Mouse (Mus musculus) liver, embryonic 14.5 days (tissue): ENCODE results near the gene Palld. TPM values are rescaled to one million over a fixed set of nuclear protein-coding genes. Genes with fewer than 3 reads are reported as not detected.

Experiments
- ATAC-seq: fragments of 200-750 bp; cut with Nextera tagmentation; 2 replicates; pipeline ENCODE4 v1.8.0; 2017; ENCODE audit warnings: moderate number of reproducible peaks, mild to moderate bottlenecking, moderate library complexity; ENCODE audit not compliant: insufficient read depth
- DNase-seq, 3 experiments: peaks; one replicate each; pipeline ENCODE4 v3.0.0-alpha.2; 2012 to 2013; ENCODE audit warnings: low read depth in 3 of 3, low spot score in 3 of 3
- H3K27ac ChIP-seq: fragments of 300-500 bp; sonication (generic); 2 replicates; pipeline ENCODE4 v1.5.1; 2014; ENCODE audit warnings: moderate library complexity, mild to moderate bottlenecking, control low read depth, inconsistent platforms
- H3K27me3 ChIP-seq: fragments of 300-500 bp; sonication (generic); 2 replicates; pipeline ENCODE4 v1.6.1; 2014; ENCODE audit warnings: mild to moderate bottlenecking, low read length, moderate library complexity; ENCODE audit not compliant: control insufficient read depth, insufficient read depth
- H3K36me3 ChIP-seq: fragments of 300-500 bp; sonication (generic); replicated peaks from 2 replicates; pipeline ENCODE4 v1.6.1; 2014; ENCODE audit warnings: low read depth; ENCODE audit not compliant: control insufficient read depth, insufficient read depth
- H3K4me1 ChIP-seq, 2 experiments: fragments of 200-500 bp in 1 of 2; fragments of 300-500 bp in 1 of 2; sonication (generic) in 1 of 2; replicated peaks; 2 replicates each; pipeline ENCODE4 v1.6.1; 2012 to 2014; ENCODE audit warnings: antibody characterized with exemption in 1 of 2, inconsistent platforms in 1 of 2, low read length in 1 of 2; ENCODE audit not compliant: control insufficient read depth in 2 of 2, insufficient read depth in 2 of 2
- H3K4me2 ChIP-seq: fragments of 300-500 bp; sonication (generic); 2 replicates; pipeline ENCODE4 v1.6.1; 2014; ENCODE audit warnings: low read depth, mild to moderate bottlenecking, control low read depth, moderate library complexity
- H3K4me3 ChIP-seq, 2 experiments: fragments of 200-500 bp in 1 of 2; fragments of 300-500 bp in 1 of 2; sonication (generic) in 1 of 2; 2 replicates each; pipeline ENCODE4 v1.5.1; 2012 to 2014; ENCODE audit warnings: low read depth in 2 of 2, low read length in 2 of 2, mild to moderate bottlenecking in 2 of 2, control low read depth in 1 of 2, inconsistent platforms in 1 of 2, moderate library complexity in 1 of 2; ENCODE audit not compliant: insufficient read depth in 1 of 2
- H3K9ac ChIP-seq: fragments of 300-500 bp; sonication (generic); replicated peaks from 2 replicates; pipeline ENCODE4 v1.6.1; 2014; ENCODE audit warnings: mild to moderate bottlenecking, control low read depth, moderate library complexity
- H3K9me3 ChIP-seq: fragments of 300-500 bp; sonication (generic); 2 replicates; pipeline ENCODE4 v1.6.1; 2016; ENCODE audit warnings: low read length, mixed read lengths; ENCODE audit not compliant: control insufficient read depth
- CTCF ChIP-seq: IDR thresholded peaks from 2 replicates; pipeline ENCODE4 v1.5.1; 2016; ENCODE audit warnings: antibody characterized with exemption, low read depth, control low read depth
- EP300 ChIP-seq: IDR thresholded peaks from 2 replicates; pipeline ENCODE4 v1.6.1; 2016; ENCODE audit warnings: antibody characterized with exemption, low read depth
- WGBS: fragments of 180-500 bp; shearing (Covaris S2); extraction: QIAGEN DNeasy Blood & Tissue Kit; methylation state at CpG from one replicate; pipeline ENCODE4 v1.1.7; 2014; ENCODE audit not compliant: insufficient replicate concordance; 5-methylcytosine and 5-hydroxymethylcytosine counted together
- polyA plus RNA-seq, 2 experiments: library from polyadenylated mRNA; depleted of rRNA in 1 of 2; stranded (reverse) in 1 of 2; unstranded in 1 of 2; fragments of >200 nt; fragmentation: Nextera tagmentation in 1 of 2; extraction: Ambion mirVana in 1 of 2; gene quantifications; 2 replicates each; pipeline versions ENCODE4 v1.2.1 to v1.2.3; 2012 to 2014

Gene Palld
- polyA plus RNA-seq, 2 experiments, result 1.8 to 2.9 TPM

DNA sequence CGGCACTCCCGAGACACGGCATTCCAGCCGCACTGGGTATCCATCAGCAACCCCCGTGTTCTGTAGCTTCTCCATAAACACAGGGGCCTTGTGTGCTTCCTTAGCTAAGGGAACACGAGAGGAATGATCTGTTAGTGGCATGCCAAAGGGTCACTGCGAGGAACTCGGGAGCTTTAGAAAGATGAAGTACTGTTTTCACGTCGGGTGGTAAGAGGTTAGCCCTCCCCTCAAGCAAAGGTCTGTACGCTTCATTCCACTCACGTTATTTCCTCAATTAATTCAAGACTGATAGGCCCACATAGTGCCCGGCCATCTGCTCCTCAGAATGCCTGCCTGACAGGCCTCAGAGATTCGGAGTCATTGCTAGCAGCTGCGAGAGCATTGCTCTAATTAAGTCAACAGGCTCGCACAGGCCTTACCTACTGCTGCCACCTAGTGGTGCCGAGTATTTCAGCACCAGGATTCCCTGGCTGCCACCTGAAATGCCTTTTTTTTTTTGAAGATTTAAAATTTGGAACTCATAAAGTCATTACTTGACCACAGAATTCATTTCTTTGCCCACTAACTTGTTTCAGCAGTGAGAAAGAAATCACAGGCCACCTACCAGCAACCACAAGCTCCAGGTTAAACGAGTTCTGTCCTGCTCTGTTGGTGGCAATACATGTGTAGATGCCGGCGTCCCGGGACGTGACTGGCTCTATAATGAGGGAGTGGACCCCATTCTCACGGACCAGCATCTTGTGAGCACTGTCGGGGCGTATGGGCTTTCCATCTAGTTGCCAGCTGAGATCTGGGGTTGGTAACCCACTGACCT is 386.4 kb downstream of the Palld start:
- WGBS, result 57% methylated on average over 25 of the region's 25 CpGs
- no peak overlapping the region for H3K4me3 ChIP-seq
- TF ChIP-seq CTCF (peak; percentile 89), EP300 (no peak)
- no peak overlapping the region for H3K27ac ChIP-seq
- H3K4me1 ChIP-seq, result no peaks in the 10 kb centered on the region
- DNase-seq, result peak; percentile 12 to 30 (median 19)
- H3K36me3 ChIP-seq, result no peaks in the 10 kb centered on the region
- no peak overlapping the region for H3K9ac ChIP-seq
- no peak for ATAC-seq
- no peak overlapping the region for H3K4me2 ChIP-seq
- no peaks in the 10 kb centered on the region for H3K9me3 ChIP-seq
- H3K27me3 ChIP-seq, result no peaks in the 10 kb centered on the region

DNA sequence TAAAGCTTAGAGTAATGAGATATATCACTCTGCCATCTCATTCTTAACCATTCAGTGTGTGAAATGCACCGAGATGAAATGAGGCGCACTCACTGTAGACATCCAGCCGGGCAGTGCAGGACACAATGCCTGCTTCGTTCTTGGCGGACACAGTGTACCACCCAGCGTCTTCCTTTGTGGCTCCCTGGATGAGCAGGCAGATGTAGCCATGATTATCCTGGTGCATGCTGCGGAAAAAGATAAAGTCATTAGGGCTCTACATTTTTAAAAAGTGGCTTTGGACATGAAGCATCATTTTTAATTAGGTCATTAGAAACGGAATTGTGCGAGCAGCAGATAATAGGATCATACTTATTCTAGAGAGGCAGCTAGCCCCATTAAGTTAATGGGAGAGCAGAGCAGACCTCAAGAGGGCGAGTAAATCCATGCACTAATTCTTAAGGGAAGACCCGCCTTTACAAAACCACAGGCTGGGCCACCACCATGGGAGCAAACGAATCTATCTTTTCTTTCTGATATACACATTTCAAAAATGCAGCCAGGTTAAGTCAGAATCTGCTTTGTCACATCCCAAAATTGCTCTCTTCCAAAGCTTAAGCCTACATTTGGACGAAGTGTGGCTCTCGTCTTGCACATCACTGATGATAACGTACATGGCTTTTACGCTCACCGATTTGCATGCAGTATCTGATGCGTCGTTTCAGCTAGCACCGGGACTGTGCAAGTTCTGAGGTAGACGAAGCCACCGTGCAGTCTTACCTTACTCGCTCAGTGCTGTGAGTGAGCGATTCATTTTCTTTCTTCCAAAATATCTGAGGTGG is 387.2 kb downstream of the Palld start:
- H3K27ac ChIP-seq, result no peak overlapping the region
- TF ChIP-seq EP300 (no peak), CTCF (no peak)
- H3K4me1 ChIP-seq, result no peaks in the 10 kb centered on the region
- H3K4me3 ChIP-seq, result no peak overlapping the region
- WGBS, result 78% methylated on average over 24 of the region's 24 CpGs
- H3K4me2 ChIP-seq, result no peak overlapping the region
- H3K27me3 ChIP-seq, result no peaks in the 10 kb centered on the region
- ATAC-seq (no peak), DNase-seq (no peak)
- H3K9ac ChIP-seq, result no peak overlapping the region
- H3K36me3 ChIP-seq, result no peaks in the 10 kb centered on the region
- H3K9me3 ChIP-seq, result no peaks in the 10 kb centered on the region

DNA sequence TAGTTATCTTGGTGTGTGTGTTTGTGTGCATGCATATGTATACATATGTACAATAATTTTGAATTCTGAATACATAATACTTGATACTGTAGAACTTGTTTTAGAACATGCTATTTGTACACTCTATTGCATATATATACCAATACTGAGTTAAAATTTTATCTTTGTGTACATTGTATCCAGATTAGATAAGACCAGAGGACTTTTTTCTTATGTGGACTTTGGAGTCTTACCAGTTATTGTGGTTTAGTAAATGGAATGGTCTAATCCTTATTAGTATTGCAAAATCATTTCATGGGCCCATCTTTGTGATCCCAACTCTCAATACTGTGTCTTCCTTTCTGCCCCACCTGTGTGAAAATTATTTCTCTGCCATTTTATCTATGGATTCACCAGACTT is 400.2 kb downstream of the Palld start:
- H3K27me3 ChIP-seq, result no peaks in the 10 kb centered on the region
- H3K4me3 ChIP-seq, result no peak overlapping the region
- no peaks in the 10 kb centered on the region for H3K4me1 ChIP-seq
- H3K27ac ChIP-seq, result no peak overlapping the region
- DNase-seq (no peak), ATAC-seq (no peak)
- no peaks in the 10 kb centered on the region for H3K9me3 ChIP-seq
- H3K9ac ChIP-seq, result no peak overlapping the region
- no peak overlapping the region for H3K4me2 ChIP-seq
- TF ChIP-seq CTCF (no peak), EP300 (no peak)
- peaks cover 2% of the 10 kb centered on the region; the same call in 1 of the 2 replicates for H3K36me3 ChIP-seq

- ATAC-seq (no peak), DNase-seq (no peak)
- H3K27me3 ChIP-seq, result no peaks in the 10 kb centered on the region
- no peak overlapping the region for H3K27ac ChIP-seq
- no peaks in the 10 kb centered on the region for H3K4me1 ChIP-seq
- H3K9ac ChIP-seq, result no peak overlapping the region
- peaks cover 2% of the 10 kb centered on the region; the same call in 1 of the 2 replicates for H3K36me3 ChIP-seq
- no peak overlapping the region for H3K4me3 ChIP-seq
- no peak for TF ChIP-seq CTCF
- TF ChIP-seq EP300, result no peak
- no peaks in the 10 kb centered on the region for H3K9me3 ChIP-seq
- H3K4me2 ChIP-seq, result no peak overlapping the region
- 57% methylated on average over 3 of the region's 3 CpGs for WGBS
These were observed 401.6 kb downstream of the Palld start for GRCm38 (mm10) chr8:61500914-61501313.

DNA sequence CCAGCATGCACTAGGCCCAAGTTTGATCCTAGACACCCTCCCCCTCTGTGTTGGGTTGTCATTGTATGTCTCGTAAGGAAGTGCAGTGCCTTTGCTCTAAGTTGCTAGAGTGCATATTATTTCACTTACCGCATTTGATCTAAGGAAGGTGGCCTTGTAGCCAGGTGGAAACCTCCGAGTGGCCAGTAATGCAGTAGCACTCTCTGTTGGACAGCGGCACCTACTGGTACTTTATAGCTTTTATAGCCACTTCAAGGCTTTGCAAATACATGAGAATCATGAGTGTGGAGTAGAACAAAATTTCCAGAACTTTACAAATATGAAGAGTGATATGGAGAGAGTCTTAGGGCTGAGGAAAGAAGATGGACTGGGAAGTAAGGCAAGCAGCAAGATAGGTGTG is 403.5 kb downstream of the Palld start:
- WGBS, result 71% methylated on average over 4 of the region's 4 CpGs
- ATAC-seq, result no peak
- Histone ChIP-seq H3K36me3 (peaks cover 2% of the 10 kb centered on the region; the same call in 1 of the 2 replicates), H3K9me3 (no peaks in the 10 kb centered on the region), H3K27me3 (no peaks in the 10 kb centered on the region), H3K9ac (no peak overlapping the region), H3K4me3 (no peak overlapping the region), H3K4me1 (no peaks in the 10 kb centered on the region), H3K4me2 (no peak overlapping the region), H3K27ac (no peak overlapping the region)
- no peak for TF ChIP-seq EP300
- peak; percentile 43 for TF ChIP-seq CTCF
- no peak for DNase-seq
